Mouse (Mus musculus) right cerebral cortex, postnatal 14 days (tissue): ENCODE measurements at regions not wholly inside any gene's neighbourhood (a gene's known extent, or its start where the extent isn't known, plus 50 kb on each side); places are given as distances from the start of the nearest gene placed in this dataset.

Source experiments
- DNase-seq: peaks from one replicate; pipeline ENCODE4 v3.0.0; 2022

DNA sequence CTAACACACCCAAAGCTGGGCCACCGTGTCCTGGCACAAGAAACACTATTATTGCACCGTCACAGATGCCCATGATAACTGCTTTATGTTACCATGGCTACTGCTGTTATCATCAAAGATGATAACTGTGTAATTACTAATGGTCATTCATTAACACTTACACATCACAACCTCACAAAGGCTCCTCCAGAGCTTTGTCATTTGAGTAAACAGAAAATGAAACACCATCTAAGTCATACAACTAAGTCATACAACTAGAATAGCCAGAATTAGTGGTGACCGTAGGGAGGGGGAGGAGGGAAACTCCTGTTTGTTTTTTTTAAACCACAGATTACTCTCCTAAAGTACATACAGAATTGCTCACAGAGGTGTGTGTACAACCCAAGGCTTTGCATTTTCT, 111.4 kb upstream of the Ofcc1 start:
- DNase-seq: no peak

- no peak for DNase-seq
Observed at GRCm38 (mm10) chr13:40469162-40469561, 107.9 kb upstream of the Ofcc1 start.

DNA sequence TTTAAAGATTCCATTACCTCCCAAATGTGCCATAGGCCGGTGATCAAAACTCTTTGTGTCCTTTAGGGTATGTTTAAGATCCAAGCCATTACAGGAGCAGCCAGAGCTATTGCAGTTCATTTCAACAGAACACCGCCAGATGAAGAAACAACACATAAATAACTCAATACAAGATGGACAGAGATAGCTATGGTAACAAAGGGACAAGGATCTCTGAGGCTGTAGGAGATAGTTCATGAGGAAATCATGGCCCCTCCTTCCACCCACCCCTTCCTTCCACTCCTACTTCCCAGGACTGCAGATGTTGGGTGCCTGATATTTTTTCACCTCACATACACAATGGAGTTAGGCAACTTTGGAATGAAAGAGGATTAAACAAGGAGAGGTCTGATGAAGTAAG, 92.1 kb upstream of the Ofcc1 start:
- DNase-seq: no peak

- DNase-seq: no peak
Observed at GRCm38 (mm10) chr13:40429831-40430230, 68.6 kb upstream of the Ofcc1 start.

DNA sequence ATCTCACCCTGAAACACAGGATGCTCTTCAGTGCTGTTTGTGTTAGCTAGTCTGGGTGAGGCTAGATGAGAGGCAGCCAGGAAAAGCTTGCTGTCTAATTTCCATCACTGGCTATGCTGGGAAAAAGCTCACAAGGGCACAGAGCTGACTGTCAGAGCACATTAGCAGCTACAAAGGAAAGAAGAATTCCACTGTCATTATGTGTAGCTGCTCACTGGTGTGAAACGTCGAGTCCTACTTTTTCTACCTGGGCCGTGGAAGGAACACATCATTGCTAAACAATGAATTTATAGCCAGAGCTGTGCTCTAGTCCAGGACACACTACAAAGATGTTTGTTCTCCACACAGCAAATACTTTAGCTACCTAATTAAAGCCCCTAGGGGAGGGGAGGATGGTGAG, 61.8 kb upstream of the Ofcc1 start:
- no peak for DNase-seq

DNA sequence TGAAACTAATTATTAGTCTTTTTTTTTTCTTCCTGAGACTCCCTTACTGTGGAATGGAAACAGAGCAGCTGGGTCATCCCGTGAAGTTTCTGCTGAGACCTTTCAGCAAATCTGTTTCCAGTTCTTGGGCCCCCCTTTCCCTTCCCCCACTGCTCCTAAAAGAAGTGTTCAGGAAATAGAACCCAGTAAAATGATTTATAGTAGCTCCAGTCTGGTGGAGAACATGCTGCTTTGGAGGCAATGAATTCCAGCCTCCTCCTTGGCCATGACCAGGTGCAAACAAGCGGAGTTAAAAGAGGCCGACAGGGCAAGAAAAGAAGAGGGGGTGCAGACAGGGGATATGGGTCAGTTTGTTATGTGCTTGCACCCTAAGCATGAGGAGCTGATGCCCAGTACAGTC, 56.6 kb upstream of the Ofcc1 start:
- DNase-seq: no peak

DNA sequence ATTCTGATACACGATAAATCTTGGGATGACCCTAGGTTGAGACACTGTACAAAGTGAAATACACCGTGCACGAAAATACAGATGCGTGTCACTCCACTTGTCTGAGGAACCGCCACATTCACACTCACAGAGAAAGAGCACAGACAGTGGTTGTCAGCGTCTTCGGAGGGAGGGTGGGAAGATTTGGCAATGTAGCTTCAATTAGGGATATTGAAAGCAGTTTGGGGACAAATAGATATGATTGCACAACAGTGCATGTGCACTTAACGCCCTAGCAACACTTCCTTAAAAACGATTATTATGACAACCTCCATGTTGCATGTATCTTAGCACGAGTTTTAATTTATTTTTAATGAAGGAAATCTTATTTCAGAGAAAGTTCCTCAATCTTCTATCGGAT, 51.8 kb upstream of the Ofcc1 start:
- DNase-seq: no peak
